Mouse (Mus musculus): ENCODE measurements at regions not wholly inside any gene's neighbourhood (a gene's known extent, or its start where the extent isn't known, plus 50 kb on each side); places are given as distances from the start of the nearest gene placed in this dataset.

- DNase-seq (ENCODE audit: low spot score in 2 of 2): no peak
Observed at GRCm38 (mm10) chr13:15929890-15930289, 81.8 kb upstream of the Inhba start.

- no peak for DNase-seq (ENCODE audit: low spot score in 2 of 2)
Observed at GRCm38 (mm10) chr13:15931553-15932162, 80.0 kb upstream of the Inhba start.

DNA sequence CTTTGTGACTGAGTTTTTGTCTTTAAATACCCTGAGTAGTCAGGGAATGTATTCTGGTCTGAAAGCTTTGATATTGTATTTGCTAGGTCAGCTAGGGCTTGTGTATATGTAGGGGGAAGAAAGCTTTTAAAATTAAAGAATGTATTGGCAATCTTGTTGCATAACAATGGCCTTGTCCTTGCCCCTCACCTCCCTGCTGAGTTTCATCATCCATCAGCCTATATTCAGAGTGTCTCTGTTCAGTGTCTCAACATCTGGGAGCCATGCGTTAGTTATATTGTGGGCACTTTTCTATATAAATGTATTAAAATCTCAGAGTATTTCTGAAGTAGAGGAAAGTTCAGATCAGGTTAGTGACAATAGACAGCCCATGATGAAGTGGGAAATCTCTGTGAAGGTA, 76.0 kb upstream of the Inhba start:
- DNase-seq (ENCODE audit: low spot score in 2 of 2): no peak

- no peak for DNase-seq (ENCODE audit: low spot score in 2 of 2)
Observed at GRCm38 (mm10) chr13:15936109-15936508, 75.5 kb upstream of the Inhba start.

- DNase-seq (ENCODE audit: low spot score in 2 of 2): no peak
Observed at GRCm38 (mm10) chr13:15950143-15950542, 61.5 kb upstream of the Inhba start.

GRCm38 (mm10) chr13:15950885-15951610, 60.6 kb upstream of the Inhba start:
- DNase-seq (ENCODE audit: low spot score in 2 of 2): no peak
